18 mouse cellular contexts compared by ENCODE assay signal in genomic region chr3:87658348-87658747, GRCm38 (mm10).
"Had no signal": no experiment of that assay in that cellular context is flagged by ENCODE, and none has a peak within 500 bp of the region (broad histone marks: within the 10 kb centered on the region; RNA-seq: fewer than 3 reads in every experiment).

No protein-coding gene starts in this region.

- ATAC-seq: midbrain, embryonic 16.5 days had no signal

- H3K4me3 ChIP-seq: midbrain, embryonic 10.5 days; midbrain, embryonic 12.5 days; myocyte; neural tube, embryonic 13.5 days; neural tube, embryonic 15.5 days had no signal

- H3K27me3 ChIP-seq: midbrain, embryonic 12.5 days; neural tube, embryonic 13.5 days; neural tube, embryonic 15.5 days had no signal

- DNase-seq: lung, embryonic 14.5 days; lung, postnatal 10 days; lung, postnatal 4 days; midbrain, embryonic 14.5 days; retina, postnatal 1 day; right cerebral cortex, adult 18-20 months; right cerebral cortex, postnatal 25 days; right cerebral cortex, postnatal 4 days; spleen, adult 18-20 months; thymus, adult 18-20 months; thymus, postnatal 14 days; thymus, postnatal 36 days had no signal

- H3K27ac ChIP-seq: midbrain, embryonic 10.5 days; midbrain, embryonic 12.5 days; neural tube, embryonic 13.5 days; neural tube, embryonic 15.5 days had no signal
